Mouse (Mus musculus) kidney, adult 2 months (tissue): ENCODE results near the gene Tardbp. TPM values are rescaled to one million over a fixed set of nuclear protein-coding genes. Genes with fewer than 3 reads are reported as not detected.

Source experiments
- DNase-seq: peaks from one replicate; pipeline ENCODE4 v3.0.0; 2021
- H3K27ac ChIP-seq: fragments of 200-500 bp; 2 replicates; pipeline ENCODE4 v1.5.1; 2012; ENCODE audit warnings: low read depth, low read length, control low read depth, inconsistent platforms; ENCODE audit not compliant: insufficient read depth
- H3K27me3 ChIP-seq: fragments of 200-500 bp; replicated peaks from 2 replicates; pipeline ENCODE4 v1.6.1; 2012; ENCODE audit warnings: mild to moderate bottlenecking, moderate library complexity, low read length, inconsistent platforms; ENCODE audit not compliant: control insufficient read depth, insufficient read depth
- H3K36me3 ChIP-seq: fragments of 200-500 bp; 2 replicates; pipeline ENCODE4 v1.6.1; 2012; ENCODE audit warnings: mild to moderate bottlenecking, moderate library complexity, low read length, inconsistent platforms; ENCODE audit not compliant: control insufficient read depth, insufficient read depth
- H3K4me1 ChIP-seq: fragments of 200-500 bp; 2 replicates; pipeline ENCODE4 v1.6.1; 2011; ENCODE audit warnings: low read length; ENCODE audit not compliant: control insufficient read depth, insufficient read depth
- H3K4me3 ChIP-seq: fragments of 200-500 bp; 2 replicates; pipeline ENCODE4 v1.5.1; 2011; ENCODE audit warnings: mild to moderate bottlenecking, low read depth, low read length, control low read depth; ENCODE audit not compliant: insufficient read depth
- CTCF ChIP-seq: fragments of 200-500 bp; conservative IDR thresholded peaks from 2 replicates; pipeline ENCODE4 v1.5.1; 2011; ENCODE audit warnings: low read depth, mild to moderate bottlenecking, control low read depth, low read length, moderate library complexity, mixed read lengths; ENCODE audit not compliant: insufficient read depth, insufficient read length
- POLR2A ChIP-seq: fragments of 200-500 bp; IDR thresholded peaks from one replicate; pipeline ENCODE4 v1.6.1; 2011; ENCODE audit warnings: low read depth, low read length, control low read depth
- WGBS: fragments of 180-500 bp; shearing (Covaris S2); methylation state at CpG from one replicate; pipeline ENCODE4 v1.1.7; 2018; 5-methylcytosine and 5-hydroxymethylcytosine counted together
- polyA plus RNA-seq: library from polyadenylated mRNA; depleted of rRNA; stranded (reverse); fragments of >200 nt; gene quantifications from 2 replicates; pipeline ENCODE4 v1.2.3, GENCODE M21; 2012

Gene Tardbp
- polyA plus RNA-seq, 1 experiment: 93.3 TPM

DNA sequence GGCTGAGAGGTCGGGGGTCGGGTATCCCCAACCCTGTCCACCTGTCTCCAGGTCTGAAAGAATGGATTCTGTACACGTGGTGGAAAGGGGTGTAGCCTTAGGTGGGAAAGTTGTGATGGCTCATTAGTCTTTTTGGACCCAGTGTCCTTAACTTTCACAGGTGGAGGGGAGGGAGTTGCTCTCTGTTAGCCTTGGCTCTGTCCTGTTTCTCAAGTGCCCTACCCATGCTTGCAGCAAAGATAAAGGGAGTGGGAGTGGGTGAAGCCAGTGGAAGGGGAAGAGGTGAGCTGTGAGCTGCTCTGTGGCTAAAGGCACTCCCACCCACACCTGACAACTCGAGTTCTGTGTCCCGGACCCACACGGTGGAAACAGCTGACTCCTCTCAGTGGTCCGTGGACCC is 36.5 kb upstream of the Tardbp start:
- WGBS: 62% methylated on average over 7 of the region's 7 CpGs
- H3K36me3 ChIP-seq: no peaks in the 10 kb centered on the region
- H3K4me1 ChIP-seq: no peaks in the 10 kb centered on the region; the same call in 1 of the 2 replicates
- H3K27me3 ChIP-seq: no peaks in the 10 kb centered on the region
- TF ChIP-seq POLR2A (no peak), CTCF (no peak)
- H3K27ac ChIP-seq: no peak overlapping the region
- no peak for DNase-seq
- H3K4me3 ChIP-seq: no peak overlapping the region

GRCm38 (mm10) chr4:148662168-148662965 is 35.5 kb upstream of the Tardbp start:
- 22% methylated on average over 21 of the region's 21 CpGs for WGBS

GRCm38 (mm10) chr4:148660174-148660573 is 33.4 kb upstream of the Tardbp start:
- TF ChIP-seq POLR2A: no peak
- TF ChIP-seq CTCF: no peak
- Histone ChIP-seq H3K27ac (no peak overlapping the region), H3K27me3 (no peaks in the 10 kb centered on the region), H3K36me3 (no peaks in the 10 kb centered on the region), H3K4me1 (no peaks in the 10 kb centered on the region; the same call in 1 of the 2 replicates), H3K4me3 (no peak overlapping the region)
- WGBS: 56% methylated on average over 3 of the region's 3 CpGs
- DNase-seq: no peak

More at GRCm38 (mm10) chr4:148662168-148662965, 35.5 kb upstream of the Tardbp start:
- Histone ChIP-seq H3K27me3 (no peaks in the 10 kb centered on the region), H3K27ac (no peak overlapping the region), H3K36me3 (no peaks in the 10 kb centered on the region), H3K4me3 (no peak overlapping the region), H3K4me1 (no peaks in the 10 kb centered on the region; the same call in 1 of the 2 replicates)
- TF ChIP-seq CTCF (peak; percentile 78), POLR2A (no peak)
- DNase-seq: peak; percentile 77

DNA sequence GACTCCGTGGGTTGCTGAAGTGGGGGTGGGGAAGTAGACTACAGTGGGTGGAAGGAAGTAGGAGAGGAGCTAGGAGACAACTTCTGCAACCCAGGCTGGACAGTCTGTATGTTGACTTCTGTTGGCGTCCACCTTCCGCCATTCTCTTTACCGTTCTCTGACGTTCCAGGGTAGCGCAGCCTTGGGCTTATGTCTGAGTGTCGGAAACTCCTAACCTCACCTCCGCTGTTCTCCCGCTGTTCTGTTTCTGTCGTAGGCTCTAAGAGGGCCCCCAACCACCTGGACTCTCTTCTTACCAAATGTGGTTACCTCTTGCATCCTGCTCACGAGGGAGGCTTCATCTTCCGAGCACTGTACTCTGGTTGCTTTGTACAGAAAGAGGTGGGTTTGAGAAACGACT is 31.0 kb upstream of the Tardbp start:
- Histone ChIP-seq H3K27ac (no peak overlapping the region), H3K4me3 (no peak overlapping the region), H3K27me3 (no peaks in the 10 kb centered on the region), H3K4me1 (no peaks in the 10 kb centered on the region; the same call in 1 of the 2 replicates), H3K36me3 (no peaks in the 10 kb centered on the region)
- no peak for DNase-seq
- 81% methylated on average over 13 of the region's 13 CpGs for WGBS
- TF ChIP-seq CTCF: no peak
- TF ChIP-seq POLR2A: no peak

DNA sequence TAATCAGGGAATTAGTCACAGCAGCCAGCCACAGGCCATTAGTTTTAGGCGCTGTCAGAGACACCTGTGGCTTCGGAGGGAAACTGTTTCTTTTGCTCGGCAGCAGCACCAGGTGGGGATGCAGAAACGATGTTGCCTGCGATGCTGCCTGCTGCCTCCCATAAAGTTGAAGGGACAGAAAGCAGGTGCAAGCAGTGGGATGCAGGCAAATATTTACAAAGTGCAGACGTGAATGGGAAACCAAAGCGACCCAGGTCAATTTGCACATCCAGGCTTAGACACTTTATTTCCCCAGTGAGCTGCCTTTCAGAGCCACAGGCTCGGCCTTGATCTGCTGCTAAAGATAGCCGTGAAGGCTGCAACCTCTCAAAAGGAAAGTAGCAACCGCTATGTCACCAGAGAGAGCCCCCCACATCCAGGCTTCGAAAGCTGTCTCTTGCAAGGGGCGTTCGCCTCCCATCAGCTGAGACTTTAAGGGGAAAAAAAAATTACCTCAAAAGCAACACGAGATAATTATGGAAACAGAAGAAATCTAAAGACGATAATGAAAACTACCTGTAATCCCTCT is 30.0 kb upstream of the Tardbp start:
- Histone ChIP-seq H3K27ac (no peak overlapping the region), H3K36me3 (no peaks in the 10 kb centered on the region), H3K4me1 (no peaks in the 10 kb centered on the region), H3K4me3 (no peak overlapping the region), H3K27me3 (no peaks in the 10 kb centered on the region)
- WGBS: 46% methylated on average over 15 of the region's 15 CpGs
- DNase-seq: no peak
- TF ChIP-seq CTCF (no peak), POLR2A (no peak)

GRCm38 (mm10) chr4:148654701-148655398 is 28.0 kb upstream of the Tardbp start:
- Histone ChIP-seq H3K4me1 (peaks cover 2% of the 10 kb centered on the region; the same call in 1 of the 2 replicates), H3K27me3 (no peaks in the 10 kb centered on the region), H3K36me3 (no peaks in the 10 kb centered on the region), H3K4me3 (no peak overlapping the region), H3K27ac (no peak overlapping the region)
- WGBS: 91% methylated on average over 18 of the region's 18 CpGs
- peak; percentile 75 for DNase-seq
- TF ChIP-seq POLR2A (no peak), CTCF (peak; percentile 82)

DNA sequence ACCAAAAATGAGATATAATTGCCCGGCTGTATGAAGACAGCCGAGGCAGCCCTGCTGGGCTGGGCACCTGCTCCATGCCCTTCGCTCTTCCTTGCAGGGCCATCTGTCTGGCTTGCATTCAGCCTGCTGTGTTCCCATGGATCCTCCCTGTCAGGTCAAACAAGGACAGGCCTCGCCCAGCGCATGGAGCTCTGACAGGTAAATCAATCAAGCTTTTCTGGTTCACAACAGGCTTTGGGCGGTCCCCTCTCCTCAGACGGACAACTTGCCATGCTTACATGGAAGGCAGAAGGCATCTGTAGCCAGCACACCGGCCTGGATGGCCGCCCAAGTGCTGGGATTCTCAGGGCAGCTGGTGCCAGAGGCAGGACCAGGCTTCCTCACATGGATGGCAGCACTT is 24.2 kb upstream of the Tardbp start:
- Histone ChIP-seq H3K36me3 (no peaks in the 10 kb centered on the region), H3K4me1 (peaks cover 2% of the 10 kb centered on the region; the same call in 1 of the 2 replicates), H3K27ac (no peak overlapping the region), H3K27me3 (no peaks in the 10 kb centered on the region), H3K4me3 (no peak overlapping the region)
- no peak for TF ChIP-seq CTCF
- DNase-seq: peak; percentile 71
- WGBS: 55% methylated on average over 9 of the region's 9 CpGs
